Mouse (Mus musculus): ENCODE data around the gene Strbp. TPM values are rescaled to one million over a fixed set of nuclear protein-coding genes. Genes with fewer than 3 reads are reported as not detected.

The Strbp gene
- polyA plus RNA-seq, 1 experiment from 2014 or later: 57.2 TPM

GRCm38 (mm10) chr2:37713100-37713499 lies 9.4 kb upstream of the Strbp start:
- H3K4me3 ChIP-seq (ENCODE audit: low read length): no peak overlapping the region
- H3K27ac ChIP-seq (ENCODE audit: low read depth, low read length): no peak overlapping the region
- no peak overlapping the region for H3K4me2 ChIP-seq (replicated peaks; ENCODE audit: low read depth, low read length)
- no peaks in the 10 kb centered on the region for H3K9me3 ChIP-seq (ENCODE audit: control insufficient read depth, low read length)
- no peaks in the 10 kb centered on the region for H3K4me1 ChIP-seq (ENCODE audit: control insufficient read depth, insufficient read depth, low read length)
- H3K36me3 ChIP-seq (ENCODE audit: control insufficient read depth, insufficient read depth, low read length): no peaks in the 10 kb centered on the region
- no peaks in the 10 kb centered on the region for H3K27me3 ChIP-seq (ENCODE audit: control insufficient read depth, insufficient read depth, low read length)
- no peak for ATAC-seq (ENCODE audit: low FRiP score, low TSS enrichment)
- 71% methylated on average over 3 of the region's 3 CpGs for WGBS
- H3K9ac ChIP-seq (ENCODE audit: low read depth, low read length): no peak overlapping the region

GRCm38 (mm10) chr2:37708835-37709234 lies 5.2 kb upstream of the Strbp start:
- Histone ChIP-seq H3K9me3 (ENCODE audit: control insufficient read depth, low read length) (no peaks in the 10 kb centered on the region), H3K27ac (ENCODE audit: low read depth, low read length) (no peak overlapping the region), H3K36me3 (ENCODE audit: control insufficient read depth, insufficient read depth, low read length) (no peaks in the 10 kb centered on the region), H3K27me3 (ENCODE audit: control insufficient read depth, insufficient read depth, low read length) (0 out of 2 replicates have a peak, but pooled peaks cover 2% of the 10 kb centered on the region), H3K4me1 (ENCODE audit: control insufficient read depth, insufficient read depth, low read length) (0 out of 2 replicates have a peak, but pooled peaks cover 3% of the 10 kb centered on the region), H3K4me3 (ENCODE audit: low read length) (no peak overlapping the region), H3K9ac (ENCODE audit: low read depth, low read length) (no peak overlapping the region), H3K4me2 (replicated peaks; ENCODE audit: low read depth, low read length) (no peak overlapping the region)
- 82% methylated on average over 3 of the region's 3 CpGs for WGBS
- no peak for ATAC-seq (ENCODE audit: low FRiP score, low TSS enrichment)

DNA sequence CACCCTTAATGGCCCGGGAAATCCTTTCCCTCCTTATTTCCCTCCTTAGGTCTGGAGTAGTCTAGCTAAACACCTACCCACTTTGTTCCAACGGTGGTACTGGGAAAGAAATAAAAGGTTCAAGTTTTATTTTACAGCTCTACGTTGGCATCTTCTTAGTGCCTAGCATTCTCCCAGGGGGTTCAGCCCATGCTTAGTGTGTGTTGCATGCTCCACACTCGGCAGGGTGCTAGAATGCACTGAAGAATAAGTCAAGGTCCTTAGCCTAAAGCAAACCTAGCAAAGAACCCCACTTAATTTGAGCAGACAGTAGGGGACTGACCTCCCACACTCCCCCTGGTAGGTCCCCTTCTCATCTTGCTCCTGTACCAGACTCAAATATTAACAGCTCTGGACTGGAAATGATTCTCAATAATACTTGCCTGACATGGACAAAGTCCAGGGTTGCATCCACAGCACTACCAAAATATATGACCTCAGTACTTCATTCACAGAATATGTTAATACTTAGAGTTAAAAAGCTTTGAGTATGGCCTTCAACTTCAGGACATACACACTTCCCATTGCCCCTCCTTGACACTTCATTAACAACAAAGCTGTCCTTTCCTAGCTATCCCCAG lies 592 bp upstream of the Strbp start:
- Histone ChIP-seq H3K27ac (ENCODE audit: low read depth, low read length) (no peak overlapping the region), H3K9me3 (ENCODE audit: control insufficient read depth, low read length) (no peaks in the 10 kb centered on the region), H3K4me1 (ENCODE audit: control insufficient read depth, insufficient read depth, low read length) (peaks cover 9% of the 10 kb centered on the region; the same call in 1 of the 2 replicates), H3K27me3 (ENCODE audit: control insufficient read depth, insufficient read depth, low read length) (0 out of 2 replicates have a peak, but pooled peaks cover 6% of the 10 kb centered on the region), H3K36me3 (ENCODE audit: control insufficient read depth, insufficient read depth, low read length) (no peaks in the 10 kb centered on the region), H3K4me2 (replicated peaks; ENCODE audit: low read depth, low read length) (peak overlapping the region; percentile 82), H3K4me3 (ENCODE audit: low read length) (peak overlapping the region; percentile 91; the same call in 1 of the 2 replicates), H3K9ac (ENCODE audit: low read depth, low read length) (peak overlapping the region; percentile 89; the same call in 1 of the 2 replicates)
- WGBS: 20% methylated on average over 4 of the region's 4 CpGs
- no peak for ATAC-seq (ENCODE audit: low FRiP score, low TSS enrichment)

GRCm38 (mm10) chr2:37702301-37703172 lies 1.1 kb downstream of the Strbp start:
- H3K4me1 ChIP-seq (ENCODE audit: control insufficient read depth, insufficient read depth, low read length): peaks cover 9% of the 10 kb centered on the region; the same call in 1 of the 2 replicates
- peak overlapping the region; percentile 91 for H3K4me3 ChIP-seq (ENCODE audit: low read length)
- H3K9me3 ChIP-seq (ENCODE audit: control insufficient read depth, low read length): no peaks in the 10 kb centered on the region
- peak; percentile 63 for ATAC-seq (ENCODE audit: low FRiP score, low TSS enrichment)
- H3K27ac ChIP-seq (ENCODE audit: low read depth, low read length): peak overlapping the region; percentile 77
- H3K36me3 ChIP-seq (ENCODE audit: control insufficient read depth, insufficient read depth, low read length): no peaks in the 10 kb centered on the region
- under 1% methylated on average over 66 of the region's 70 CpGs for WGBS
- 0 out of 2 replicates have a peak, but pooled peaks cover 6% of the 10 kb centered on the region for H3K27me3 ChIP-seq (ENCODE audit: control insufficient read depth, insufficient read depth, low read length)
- H3K4me2 ChIP-seq (replicated peaks; ENCODE audit: low read depth, low read length): peak overlapping the region; percentile 82
- peak overlapping the region; percentile 89 for H3K9ac ChIP-seq (ENCODE audit: low read depth, low read length)

- H3K36me3 ChIP-seq (ENCODE audit: control insufficient read depth, insufficient read depth, low read length): no peaks in the 10 kb centered on the region
- no peaks in the 10 kb centered on the region for H3K4me1 ChIP-seq (ENCODE audit: control insufficient read depth, insufficient read depth, low read length)
- no peak overlapping the region for H3K4me2 ChIP-seq (replicated peaks; ENCODE audit: low read depth, low read length)
- no peak overlapping the region for H3K9ac ChIP-seq (ENCODE audit: low read depth, low read length)
- H3K27ac ChIP-seq (ENCODE audit: low read depth, low read length): no peak overlapping the region
- WGBS: 64% methylated on average over 3 of the region's 3 CpGs
- no peaks in the 10 kb centered on the region for H3K27me3 ChIP-seq (ENCODE audit: control insufficient read depth, insufficient read depth, low read length)
- H3K9me3 ChIP-seq (ENCODE audit: control insufficient read depth, low read length): 0 out of 2 replicates have a peak, but pooled peaks cover 3% of the 10 kb centered on the region
- no peak overlapping the region for H3K4me3 ChIP-seq (ENCODE audit: low read length)
- ATAC-seq (ENCODE audit: low FRiP score, low TSS enrichment): no peak
These were observed 14.5 kb downstream of the Strbp start for GRCm38 (mm10) chr2:37689064-37689615.

GRCm38 (mm10) chr2:37687031-37687430 lies 16.6 kb downstream of the Strbp start:
- H3K4me1 ChIP-seq (ENCODE audit: control insufficient read depth, insufficient read depth, low read length): no peaks in the 10 kb centered on the region
- H3K36me3 ChIP-seq (ENCODE audit: control insufficient read depth, insufficient read depth, low read length): no peaks in the 10 kb centered on the region
- WGBS: 98% methylated on average over 1 of the region's 1 CpGs
- no peak overlapping the region for H3K4me3 ChIP-seq (ENCODE audit: low read length)
- no peak overlapping the region for H3K9ac ChIP-seq (ENCODE audit: low read depth, low read length)
- ATAC-seq (ENCODE audit: low FRiP score, low TSS enrichment): no peak
- H3K4me2 ChIP-seq (replicated peaks; ENCODE audit: low read depth, low read length): no peak overlapping the region
- no peaks in the 10 kb centered on the region for H3K27me3 ChIP-seq (ENCODE audit: control insufficient read depth, insufficient read depth, low read length)
- H3K27ac ChIP-seq (ENCODE audit: low read depth, low read length): no peak overlapping the region
- 0 out of 2 replicates have a peak, but pooled peaks cover 3% of the 10 kb centered on the region for H3K9me3 ChIP-seq (ENCODE audit: control insufficient read depth, low read length)

- Histone ChIP-seq H3K27ac (ENCODE audit: low read depth, low read length) (no peak overlapping the region), H3K9ac (ENCODE audit: low read depth, low read length) (no peak overlapping the region), H3K27me3 (ENCODE audit: control insufficient read depth, insufficient read depth, low read length) (no peaks in the 10 kb centered on the region), H3K4me1 (ENCODE audit: control insufficient read depth, insufficient read depth, low read length) (no peaks in the 10 kb centered on the region), H3K4me2 (replicated peaks; ENCODE audit: low read depth, low read length) (no peak overlapping the region), H3K4me3 (ENCODE audit: low read length) (no peak overlapping the region), H3K9me3 (ENCODE audit: control insufficient read depth, low read length) (0 out of 2 replicates have a peak, but pooled peaks cover 3% of the 10 kb centered on the region), H3K36me3 (ENCODE audit: control insufficient read depth, insufficient read depth, low read length) (no peaks in the 10 kb centered on the region)
- 100% methylated on average over 1 of the region's 1 CpGs for WGBS
- no peak for ATAC-seq (ENCODE audit: low FRiP score, low TSS enrichment)
These were observed 18.8 kb downstream of the Strbp start for GRCm38 (mm10) chr2:37684864-37685263.

- WGBS: 91% methylated on average over 7 of the region's 7 CpGs
- no peak overlapping the region for H3K4me2 ChIP-seq (replicated peaks; ENCODE audit: low read depth, low read length)
- H3K9ac ChIP-seq (ENCODE audit: low read depth, low read length): no peak overlapping the region
- H3K27ac ChIP-seq (ENCODE audit: low read depth, low read length): no peak overlapping the region
- no peak overlapping the region for H3K4me3 ChIP-seq (ENCODE audit: low read length)
- no peak for ATAC-seq (ENCODE audit: low FRiP score, low TSS enrichment)
- no peaks in the 10 kb centered on the region for H3K4me1 ChIP-seq (ENCODE audit: control insufficient read depth, insufficient read depth, low read length)
- no peaks in the 10 kb centered on the region for H3K36me3 ChIP-seq (ENCODE audit: control insufficient read depth, insufficient read depth, low read length)
- no peaks in the 10 kb centered on the region for H3K27me3 ChIP-seq (ENCODE audit: control insufficient read depth, insufficient read depth, low read length)
- H3K9me3 ChIP-seq (ENCODE audit: control insufficient read depth, low read length): 0 out of 2 replicates have a peak, but pooled peaks cover 3% of the 10 kb centered on the region
These were observed 21.4 kb downstream of the Strbp start for GRCm38 (mm10) chr2:37682197-37682811.
